Mouse (Mus musculus): ENCODE results near the gene Kcnj4.

DNA sequence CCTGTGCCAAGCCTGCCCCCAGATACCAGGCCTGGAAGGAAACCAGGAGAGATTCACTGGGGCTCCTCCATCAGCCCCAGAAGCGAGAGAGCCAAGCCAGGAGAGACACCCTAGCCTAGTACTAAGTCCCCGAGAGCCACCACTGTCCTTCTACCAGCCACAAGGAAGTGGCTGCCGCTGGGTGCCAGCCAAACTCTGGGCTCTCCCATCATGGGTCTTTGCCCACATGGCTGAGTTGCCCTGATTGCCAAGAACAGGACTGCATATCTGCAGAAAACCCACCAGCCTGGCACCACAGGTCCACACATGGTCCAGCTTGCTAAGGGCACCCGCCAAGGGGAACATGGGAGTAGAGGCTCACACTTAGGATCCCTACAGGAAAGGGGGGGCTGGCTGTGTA lies 64.8 kb downstream of the Kcnj4 start:
- TF ChIP-seq GATA1 (IDR thresholded peaks at IDR 0.05; ENCODE audit: borderline replicate concordance, low read length) (no peak), FLI1 (IDR thresholded peaks at IDR 0.05; ENCODE audit: low read length) (no peak)
